Mouse (Mus musculus): ENCODE measurements around the gene Ip6k1.

The Ip6k1 gene

DNA sequence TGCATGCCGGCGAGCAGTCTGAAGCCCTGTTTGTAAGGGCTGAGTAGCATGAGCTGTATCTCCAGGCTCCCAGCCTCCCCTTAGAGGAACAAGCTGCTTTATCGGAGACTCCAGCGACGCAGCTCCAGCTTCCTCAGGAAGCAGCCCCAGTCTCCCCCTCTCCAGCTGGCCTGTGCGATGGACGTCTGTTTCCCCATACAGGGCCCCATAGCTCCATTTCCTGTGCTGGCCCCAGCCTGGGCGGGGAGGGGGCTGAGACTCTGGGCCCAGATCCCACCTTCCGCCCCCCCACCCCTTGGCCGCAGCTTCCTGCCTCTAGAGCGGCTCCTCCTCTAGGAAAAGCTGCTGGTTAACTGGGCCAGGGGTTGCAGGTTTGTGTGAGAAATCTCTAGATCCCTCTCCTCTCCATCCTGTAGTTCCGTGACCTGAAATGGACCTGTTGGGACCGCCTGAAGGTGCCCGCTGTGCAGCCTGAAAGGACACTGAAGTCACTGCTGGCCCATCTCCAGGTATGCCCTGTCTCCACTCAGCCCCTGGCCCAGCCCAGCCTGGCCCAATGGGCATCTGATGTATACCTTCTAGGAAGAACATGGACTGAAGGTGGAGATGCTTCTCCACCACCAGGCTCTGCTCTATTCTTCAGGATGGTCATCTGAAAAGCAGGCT, 19.5 kb upstream of the Ip6k1 start, which contains the start of gene Gm20661:
Gm20661 (plus strand) TSS at position 378 of the 666 bp plus-strand sequence.
- DNase-seq (ENCODE audit: low read depth, low spot score) = no peak

DNA sequence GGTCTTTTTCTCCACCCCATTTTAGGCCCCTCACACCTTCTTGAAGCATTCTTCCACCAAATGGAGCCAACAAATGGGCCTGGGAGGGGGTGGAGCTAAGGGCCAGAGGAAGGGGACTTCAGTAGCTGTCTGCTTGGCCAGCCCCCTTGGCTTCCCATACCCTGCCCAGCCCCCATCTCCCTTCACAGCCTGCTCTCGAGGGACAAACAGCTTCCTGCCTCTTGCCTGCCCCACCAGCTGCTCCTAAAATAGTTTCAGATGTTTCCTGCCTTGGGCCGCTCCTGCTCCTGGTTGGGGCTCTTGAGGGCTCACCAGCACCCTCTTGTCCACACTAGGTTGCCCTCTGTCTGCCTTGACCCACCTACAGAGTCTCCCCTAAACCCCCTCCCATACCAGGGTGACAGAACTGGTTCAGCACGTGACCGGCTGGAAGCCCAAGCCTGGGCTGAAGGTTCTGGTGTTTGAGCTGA, 18.8 kb upstream of the Ip6k1 start:
- DNase-seq (ENCODE audit: low read depth, low spot score) = no peak

DNA sequence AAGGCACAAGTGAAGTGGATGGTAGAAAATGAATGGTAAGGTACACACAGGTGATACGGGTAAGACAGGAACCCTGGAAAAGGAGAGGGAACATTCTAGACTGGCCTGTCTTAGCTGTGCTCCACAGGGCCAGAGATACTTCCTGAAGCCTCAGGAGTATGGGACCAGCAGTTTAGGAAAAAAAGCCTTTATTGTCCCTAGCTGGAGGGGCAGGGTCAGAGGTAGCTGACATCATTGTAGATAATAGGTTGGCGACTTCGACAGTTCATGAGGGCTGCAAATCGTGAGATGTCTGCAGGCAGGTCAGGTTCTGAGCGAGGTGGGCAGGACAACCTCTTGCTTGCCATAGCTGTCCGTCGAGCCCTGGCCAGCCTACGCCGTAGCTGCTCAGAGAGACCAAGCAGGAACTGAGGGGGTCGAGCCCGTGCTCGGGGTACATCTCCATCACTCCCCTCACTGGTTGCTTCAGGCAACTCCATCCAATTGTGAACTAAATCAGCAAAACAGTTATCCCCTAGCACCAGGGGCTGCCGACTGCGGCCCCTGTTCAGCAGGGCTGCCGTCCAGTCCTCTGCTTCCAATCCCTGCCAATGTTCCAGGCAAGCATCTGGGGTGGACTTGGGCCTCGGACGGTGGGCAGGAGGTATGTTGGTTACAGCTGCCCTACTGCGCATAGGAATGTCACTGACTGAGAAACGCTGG, 18.1 kb upstream of the Ip6k1 start:
- DNase-seq (ENCODE audit: low read depth, low spot score) = no peak

- DNase-seq (ENCODE audit: low read depth, low spot score) = no peak
Observed at GRCm38 (mm10) chr9:107984754-107985055, 17.6 kb upstream of the Ip6k1 start.

DNA sequence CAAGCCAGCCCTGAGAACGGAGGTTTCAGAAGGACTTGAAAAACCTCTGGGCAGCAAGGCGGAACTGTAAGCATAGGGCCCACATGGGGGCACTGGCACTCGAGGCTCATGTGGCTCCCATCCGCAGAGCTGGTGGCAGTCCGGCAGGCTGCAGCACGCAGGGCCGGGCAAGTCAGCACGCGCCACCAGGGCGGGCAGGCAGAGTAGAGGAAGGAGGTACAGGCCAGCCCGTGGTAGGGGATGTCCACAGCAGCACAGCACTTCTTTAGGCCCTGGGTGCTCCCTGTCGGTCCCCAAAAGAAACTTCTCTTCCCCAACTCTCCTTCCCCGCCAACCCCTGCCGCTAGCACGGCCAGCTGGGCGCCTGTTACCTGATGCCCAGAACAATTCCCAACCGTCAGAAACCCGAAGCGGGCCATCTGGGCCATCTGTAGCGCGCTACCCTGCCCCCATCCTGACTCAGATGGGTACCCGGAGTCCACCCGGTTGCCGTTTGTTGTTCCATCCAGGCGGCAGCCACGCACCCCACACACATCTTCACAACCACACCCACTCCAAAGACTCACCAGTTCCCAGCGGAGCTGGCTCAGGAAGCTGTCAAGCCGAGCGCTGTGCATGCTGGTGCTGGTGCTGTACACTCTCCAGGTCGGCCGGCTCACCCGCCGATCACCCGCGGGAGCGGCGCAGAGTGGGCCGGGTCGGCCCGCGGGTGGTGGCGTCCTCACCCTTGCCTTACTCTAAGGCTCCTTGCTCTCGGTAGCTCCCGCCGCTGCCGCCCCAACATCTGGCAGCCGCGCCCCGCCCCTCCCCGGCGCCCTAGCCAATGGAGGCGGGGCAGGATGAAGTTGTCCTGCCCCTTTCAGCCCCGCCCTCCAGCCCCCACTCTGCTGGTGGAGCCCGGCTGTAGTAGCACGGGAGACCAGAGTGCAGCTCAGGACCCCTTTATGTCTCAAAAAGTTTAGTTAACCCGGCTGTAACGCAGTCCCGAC, 16.9 kb upstream of the Ip6k1 start, which contains the start of gene Inka1:
Inka1 (minus strand) TSS at position 749 of the 989 bp plus-strand sequence.
- DNase-seq (ENCODE audit: low read depth, low spot score) = peak; percentile 89

- DNase-seq (ENCODE audit: low read depth, low spot score) = peak; percentile 91
Observed at GRCm38 (mm10) chr9:107986376-107986775, 15.9 kb upstream of the Ip6k1 start.

- no peak for DNase-seq (ENCODE audit: low read depth, low spot score)
Observed at GRCm38 (mm10) chr9:107987950-107988349, 14.4 kb upstream of the Ip6k1 start.

DNA sequence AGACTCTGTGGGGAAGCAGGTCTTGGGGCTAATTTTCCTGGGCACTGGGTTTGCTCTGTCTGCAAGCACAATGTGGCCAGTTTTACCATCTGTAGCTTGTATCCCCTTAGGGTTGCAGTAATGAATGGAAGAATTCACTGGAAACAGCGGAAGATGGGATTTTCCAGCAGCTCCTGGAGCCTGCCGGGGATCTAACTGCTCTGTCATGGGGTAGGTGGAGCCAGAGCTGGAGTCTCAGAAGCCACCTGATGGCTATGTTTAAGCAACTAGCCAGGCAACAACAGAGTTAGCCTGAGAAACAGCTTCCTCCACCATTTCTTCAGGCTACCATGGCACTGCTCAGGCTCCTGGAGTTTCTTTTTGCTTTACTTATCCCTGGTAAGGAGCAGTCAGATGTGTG, 10.1 kb upstream of the Ip6k1 start, which contains the start of gene Cdhr4:
Cdhr4 (plus strand) TSS at position 301 of the 400 bp plus-strand sequence.
- DNase-seq (ENCODE audit: low read depth, low spot score) = no peak

GRCm38 (mm10) chr9:107993013-107993412, 9.3 kb upstream of the Ip6k1 start:
- DNase-seq (ENCODE audit: low read depth, low spot score) = no peak

- DNase-seq (ENCODE audit: low read depth, low spot score) = no peak
Observed at GRCm38 (mm10) chr9:107994464-107994863, 7.8 kb upstream of the Ip6k1 start.

GRCm38 (mm10) chr9:107995513-107995912, 6.8 kb upstream of the Ip6k1 start:
- no peak for DNase-seq (ENCODE audit: low read depth, low spot score)

DNA sequence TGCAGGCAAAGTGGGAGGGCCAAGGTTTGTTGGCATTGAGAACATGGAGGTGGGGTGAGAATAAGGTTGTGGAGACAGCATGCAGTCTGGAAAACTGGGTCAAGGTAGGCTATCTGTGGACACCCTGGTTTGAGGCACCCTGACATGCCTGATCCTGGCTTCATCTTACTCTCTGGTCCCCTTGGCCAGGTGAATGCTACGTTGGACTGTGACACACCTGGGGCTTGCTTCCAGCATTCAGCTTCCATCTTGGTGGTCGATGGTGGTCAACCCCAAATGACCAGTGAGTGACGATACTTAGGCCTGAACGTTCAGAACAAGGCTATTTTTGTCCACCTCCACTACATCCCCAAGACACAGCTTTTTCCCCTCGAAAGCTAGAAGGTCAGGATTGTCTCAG, 6.3 kb upstream of the Ip6k1 start, which contains the start of gene Gm20662:
Gm20662 (plus strand) TSS at position 301 of the 400 bp plus-strand sequence.
- no peak for DNase-seq (ENCODE audit: low read depth, low spot score)

DNA sequence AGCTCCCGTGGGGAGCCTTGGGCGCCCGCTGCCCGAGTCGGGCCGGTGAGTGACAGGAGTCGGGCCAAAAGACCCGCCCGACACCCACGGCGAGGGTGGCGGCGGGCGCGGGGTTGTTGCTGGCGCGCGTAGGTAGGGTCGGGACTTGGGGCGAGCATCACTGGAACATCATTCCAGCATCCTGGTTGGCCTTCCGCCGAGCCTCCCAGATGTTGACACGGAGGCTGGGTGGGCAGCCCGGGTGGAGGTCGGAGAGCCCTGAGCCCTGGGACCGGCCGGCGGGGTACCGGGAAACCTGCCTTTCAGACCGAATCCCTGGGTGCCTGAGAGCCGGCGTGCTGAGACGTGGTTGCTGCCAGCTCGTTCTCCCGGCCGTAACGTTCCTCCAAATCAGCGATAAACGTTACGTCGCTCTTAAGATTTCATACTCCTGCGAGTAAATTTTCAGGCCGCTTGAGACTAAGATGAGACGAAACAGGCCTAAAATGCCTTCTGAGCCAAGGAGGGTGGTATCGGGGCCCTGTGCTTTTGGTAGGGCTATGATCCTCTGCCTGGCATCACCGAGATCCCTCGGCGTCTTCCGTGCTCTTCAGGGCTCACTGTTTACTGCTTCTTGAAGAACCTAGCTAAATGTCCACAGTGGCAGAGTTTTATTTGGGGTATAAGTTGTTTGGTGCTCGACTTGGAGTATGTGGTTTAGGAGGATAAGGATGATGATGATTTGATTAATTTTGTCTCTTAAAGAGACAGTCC, 653 bp downstream of the Ip6k1 start:
- no peak for DNase-seq (ENCODE audit: low read depth, low spot score)

- peak; percentile 33 for DNase-seq (ENCODE audit: low read depth, low spot score)
Observed at GRCm38 (mm10) chr9:108003531-108003890, 1.2 kb downstream of the Ip6k1 start.

DNA sequence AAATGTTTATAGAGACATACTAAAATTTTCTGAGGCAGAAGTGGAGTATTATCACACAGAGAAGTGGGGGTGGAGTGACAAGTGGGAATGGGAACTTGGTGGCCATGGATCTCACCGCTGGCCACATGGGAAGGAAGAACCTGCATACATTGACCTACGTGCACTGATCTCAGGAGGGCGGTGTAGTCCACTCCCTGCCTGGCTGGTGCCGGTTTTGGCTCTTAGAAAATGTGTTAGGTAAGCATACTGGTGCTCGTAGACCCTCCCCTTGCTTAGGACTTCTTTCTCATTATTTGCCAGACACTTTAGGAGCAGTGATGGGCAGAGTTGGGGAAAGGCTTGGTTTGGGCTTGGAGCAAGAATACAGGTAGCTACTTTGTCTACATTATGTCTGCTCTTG, 5.7 kb downstream of the Ip6k1 start:
- DNase-seq (ENCODE audit: low read depth, low spot score) = peak; percentile 32

GRCm38 (mm10) chr9:108010385-108010784, 8.1 kb downstream of the Ip6k1 start:
- DNase-seq (ENCODE audit: low read depth, low spot score) = peak; percentile 36

GRCm38 (mm10) chr9:108013577-108013976, 11.3 kb downstream of the Ip6k1 start:
- DNase-seq (ENCODE audit: low read depth, low spot score) = peak; percentile 70

GRCm38 (mm10) chr9:108017127-108017526, 14.8 kb downstream of the Ip6k1 start:
- DNase-seq (ENCODE audit: low read depth, low spot score) = no peak

DNA sequence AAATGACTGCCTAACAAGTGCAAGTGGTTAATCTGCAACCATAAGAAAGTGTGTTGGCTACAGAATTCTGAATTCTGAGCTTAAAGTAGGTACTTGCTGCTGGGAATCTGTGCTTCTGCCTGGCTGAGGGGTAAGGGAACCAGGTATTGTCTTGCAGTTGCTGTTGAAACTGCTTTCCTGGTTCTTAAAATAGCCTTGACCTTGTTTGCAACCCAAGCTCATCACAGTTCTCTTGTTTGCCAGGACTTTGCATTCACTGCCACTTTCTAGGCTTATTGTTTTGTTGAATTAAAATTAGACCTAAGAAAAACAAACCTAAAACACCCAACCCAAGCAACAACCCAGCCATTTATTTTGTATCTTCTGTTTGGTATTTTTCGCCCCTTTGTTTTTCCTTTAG, 18.4 kb downstream of the Ip6k1 start:
- no peak for DNase-seq (ENCODE audit: low read depth, low spot score)

DNA sequence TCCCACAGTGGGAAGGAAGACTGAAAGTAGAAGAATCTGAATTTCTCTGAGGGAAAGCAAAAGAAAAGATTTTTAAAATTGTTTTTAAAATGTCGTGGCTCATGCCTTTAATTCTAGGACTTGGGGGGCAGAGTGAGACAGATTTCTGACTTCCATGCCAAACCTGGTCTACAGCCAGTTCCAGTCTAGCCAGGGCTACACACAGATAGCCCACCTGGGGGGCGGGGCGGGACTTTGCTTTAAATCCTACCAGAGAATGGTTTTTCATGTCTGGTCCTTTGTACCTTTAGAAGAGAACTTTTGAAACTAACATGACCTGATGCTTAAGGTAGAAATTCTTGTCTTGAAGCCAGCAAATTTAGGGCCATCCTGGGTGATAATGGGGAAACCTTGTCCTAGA, 20.9 kb downstream of the Ip6k1 start:
- no peak for DNase-seq (ENCODE audit: low read depth, low spot score)

DNA sequence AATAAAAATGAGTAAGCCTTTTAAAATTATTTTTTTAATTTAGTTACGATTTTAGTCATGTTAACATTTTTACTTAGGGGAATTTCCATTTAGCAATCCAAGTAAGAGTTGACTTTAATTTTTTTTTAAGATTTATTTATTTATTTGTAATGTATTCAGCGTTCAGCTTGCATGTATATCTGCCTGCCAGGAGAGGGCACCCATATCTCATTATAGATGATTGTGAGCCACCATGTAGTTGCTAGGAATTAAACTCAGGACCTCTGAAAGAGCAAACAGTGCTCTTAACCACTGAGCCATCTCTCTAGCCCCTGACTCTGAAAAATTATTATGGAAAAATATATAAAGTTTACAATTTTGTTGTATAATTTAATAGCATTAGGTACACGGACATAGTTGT, 24.3 kb downstream of the Ip6k1 start:
- DNase-seq (ENCODE audit: low read depth, low spot score) = no peak

All from R1 (cell line).